Mouse (Mus musculus) granulocyte monocyte progenitor cell, adult 5-6 weeks (primary cell): ENCODE data around the gene Csk. TPM values are rescaled to one million over a fixed set of nuclear protein-coding genes. Genes with fewer than 3 reads are reported as not detected.

Experiments
- total RNA-seq, 2 experiments: library from RNA; stranded (forward) in 1 of 2; stranded (reverse) in 1 of 2; fragments of 200-712, 200-1000 nt in 1 of 2; fragments of >200 nt in 1 of 2; fragmentation: Nextera tagmentation in 1 of 2; gene quantifications; 2 replicates each; pipeline ENCODE4 v1.2.3; 2014 to 2017

Csk gene
- total RNA-seq, 2 experiments from 2014 or later: 86.9 to 113 TPM

Other genes with a start within 250 kb of the Csk start
- gene Ppcdc, start 213.5 kb downstream of the Csk start, total RNA-seq (2014; fragmentation: Nextera tagmentation): 19.4 and 25.2 TPM in 2 replicates
- gene Ppcdc, start 213.5 kb downstream of the Csk start, total RNA-seq (2017): 10.0 and 13.4 TPM in 2 replicates
- 5.4 and 8.2 TPM in 2 replicates for gene Scamp5, start 185.6 kb downstream of the Csk start, total RNA-seq (2014; fragmentation: Nextera tagmentation)
- 1.6 and 2.2 TPM in 2 replicates for gene Scamp5, start 185.6 kb downstream of the Csk start, total RNA-seq (2017)
- 0.32 TPM in 1 of 2 replicates, not detected in the other for gene Rpp25, start 149.6 kb downstream of the Csk start, total RNA-seq (2014; fragmentation: Nextera tagmentation)
- gene Rpp25, start 149.6 kb downstream of the Csk start, total RNA-seq (2017): 0.46 TPM in 1 of 2 replicates, not detected in the other
- gene Cox5a, start 132.4 kb downstream of the Csk start, total RNA-seq (2014; fragmentation: Nextera tagmentation): 540 and 741 TPM in 2 replicates
- gene Cox5a, start 132.4 kb downstream of the Csk start, total RNA-seq (2017): 121 and 142 TPM in 2 replicates
- 7.3 and 7.5 TPM in 2 replicates for gene Fam219b, start 116.1 kb downstream of the Csk start, total RNA-seq (2014; fragmentation: Nextera tagmentation)
- 11.4 and 12.6 TPM in 2 replicates for gene Fam219b, start 116.1 kb downstream of the Csk start, total RNA-seq (2017)
- gene Mpi, start 100.9 kb downstream of the Csk start, total RNA-seq (2014; fragmentation: Nextera tagmentation): 10.8 and 23.1 TPM in 2 replicates
- gene Mpi, start 100.9 kb downstream of the Csk start, total RNA-seq (2017): 13.9 and 17.8 TPM in 2 replicates
- gene Scamp2, start 92.7 kb downstream of the Csk start, total RNA-seq (2014; fragmentation: Nextera tagmentation): 66.9 and 68.5 TPM in 2 replicates
- 26.8 and 38.2 TPM in 2 replicates for gene Scamp2, start 92.7 kb downstream of the Csk start, total RNA-seq (2017)
- gene Ulk3, start 64.2 kb downstream of the Csk start, total RNA-seq (2014; fragmentation: Nextera tagmentation): 9.9 and 12.9 TPM in 2 replicates
- 3.1 and 6.0 TPM in 2 replicates for gene Ulk3, start 64.2 kb downstream of the Csk start, total RNA-seq (2017)
- gene Cplx3, start 47.4 kb downstream of the Csk start, total RNA-seq (2014; fragmentation: Nextera tagmentation): not detected in 2 replicates
- not detected in 2 replicates for gene Cplx3, start 47.4 kb downstream of the Csk start, total RNA-seq (2017)
- not detected in 2 replicates for gene Lman1l, start 32.9 kb downstream of the Csk start, total RNA-seq (2014; fragmentation: Nextera tagmentation)
- not detected in 2 replicates for gene Lman1l, start 32.9 kb downstream of the Csk start, total RNA-seq (2017)
- not detected in 2 replicates for gene Cyp1a2, start 30.1 kb upstream of the Csk start, total RNA-seq (2014; fragmentation: Nextera tagmentation)
- gene Cyp1a2, start 30.1 kb upstream of the Csk start, total RNA-seq (2017): not detected in 2 replicates
- gene Cyp1a1, start 34.3 kb upstream of the Csk start, total RNA-seq (2014; fragmentation: Nextera tagmentation): not detected in 2 replicates
- not detected in 2 replicates for gene Cyp1a1, start 34.3 kb upstream of the Csk start, total RNA-seq (2017)
- gene Edc3, start 54.9 kb upstream of the Csk start, total RNA-seq (2014; fragmentation: Nextera tagmentation): 14.6 and 20.3 TPM in 2 replicates
- 3.5 and 4.3 TPM in 2 replicates for gene Edc3, start 54.9 kb upstream of the Csk start, total RNA-seq (2017)
- 44.0 and 48.0 TPM in 2 replicates for gene Clk3, start 112.2 kb upstream of the Csk start, total RNA-seq (2014; fragmentation: Nextera tagmentation)
- gene Clk3, start 112.2 kb upstream of the Csk start, total RNA-seq (2017): 36.8 and 49.9 TPM in 2 replicates
- gene Arid3b, start 183.2 kb upstream of the Csk start, total RNA-seq (2014; fragmentation: Nextera tagmentation): 2.0 and 3.6 TPM in 2 replicates
- 0.99 and 1.3 TPM in 2 replicates for gene Arid3b, start 183.2 kb upstream of the Csk start, total RNA-seq (2017)